Mouse (Mus musculus) testis, adult 2 months (tissue): ENCODE data around the gene 0610010K14Rik.

Source experiments
- CTCF ChIP-seq: fragments of 200-500 bp; IDR thresholded peaks from 2 replicates; pipeline ENCODE4 v1.5.1; 2012; ENCODE audit warnings: low read depth, mild to moderate bottlenecking, inconsistent platforms, low read length, moderate library complexity; ENCODE audit not compliant: control insufficient read depth, insufficient read depth, insufficient replicate concordance
- POLR2A ChIP-seq: fragments of 200-500 bp; IDR thresholded peaks from 2 replicates; pipeline ENCODE4 v1.6.1; 2012; ENCODE audit warnings: low read depth, mild to moderate bottlenecking, inconsistent platforms, low read length, moderate library complexity; ENCODE audit not compliant: control insufficient read depth

GRCm38 (mm10) chr11:70250150-70250549 lies 12.4 kb upstream of the 0610010K14Rik start:
- TF ChIP-seq CTCF (no peak), POLR2A (no peak)
